Mouse (Mus musculus): ENCODE results near the gene Tssc4. TPM values are rescaled to one million over a fixed set of nuclear protein-coding genes. Genes with fewer than 3 reads are reported as not detected.

Tssc4 gene
- polyA plus RNA-seq, 1 experiment from 2014 or later = 90.7 TPM

GRCm38 (mm10) chr7:143093847-143094246 lies 24.8 kb downstream of the Tssc4 start:
- Histone ChIP-seq H3K4me1 (ENCODE audit: control insufficient read depth, insufficient read depth, low read length) (no peaks in the 10 kb centered on the region), H3K36me3 (ENCODE audit: control insufficient read depth, insufficient read depth, low read length) (no peaks in the 10 kb centered on the region), H3K4me3 (ENCODE audit: low read depth, low read length) (no peak overlapping the region), H3K9ac (ENCODE audit: low read depth, low read length) (no peak overlapping the region), H3K27ac (ENCODE audit: low read length) (no peak overlapping the region), H3K9me3 (replicated peaks; ENCODE audit: control insufficient read depth, low read length, poor library complexity, severe bottlenecking) (no peaks in the 10 kb centered on the region), H3K4me2 (ENCODE audit: low read length) (no peak overlapping the region), H3K27me3 (ENCODE audit: control insufficient read depth, insufficient read depth, low read depth, low read length) (no peaks in the 10 kb centered on the region)
- 75% methylated on average over 3 of the region's 3 CpGs for WGBS
- no peak for ATAC-seq

- no peaks in the 10 kb centered on the region for H3K4me1 ChIP-seq (ENCODE audit: control insufficient read depth, insufficient read depth, low read length)
- no peaks in the 10 kb centered on the region for H3K9me3 ChIP-seq (replicated peaks; ENCODE audit: control insufficient read depth, low read length, poor library complexity, severe bottlenecking)
- WGBS = 50% methylated on average over 10 of the region's 10 CpGs
- H3K27me3 ChIP-seq (ENCODE audit: control insufficient read depth, insufficient read depth, low read depth, low read length) = no peaks in the 10 kb centered on the region
- no peak within 1 kb of the TSS for H3K4me3 ChIP-seq (ENCODE audit: low read depth, low read length)
- no peak for ATAC-seq
- no peak within 1 kb of the TSS for H3K9ac ChIP-seq (ENCODE audit: low read depth, low read length)
- H3K4me2 ChIP-seq (ENCODE audit: low read length) = no peak within 1 kb of the TSS
- no peak within 1 kb of the TSS for H3K27ac ChIP-seq (ENCODE audit: low read length)
- H3K36me3 ChIP-seq (ENCODE audit: control insufficient read depth, insufficient read depth, low read length) = no peaks in the 10 kb centered on the region
These were observed 25.8 kb downstream of the Tssc4 start, which contains the start of gene Trpm5 for GRCm38 (mm10) chr7:143094592-143095553. Gene Trpm5 (minus strand): TSS chr7:143094642.

GRCm38 (mm10) chr7:143095554-143095907 lies 26.5 kb downstream of the Tssc4 start:
- Histone ChIP-seq H3K9ac (ENCODE audit: low read depth, low read length) (no peak overlapping the region), H3K9me3 (replicated peaks; ENCODE audit: control insufficient read depth, low read length, poor library complexity, severe bottlenecking) (no peaks in the 10 kb centered on the region), H3K4me1 (ENCODE audit: control insufficient read depth, insufficient read depth, low read length) (no peaks in the 10 kb centered on the region), H3K27ac (ENCODE audit: low read length) (no peak overlapping the region), H3K36me3 (ENCODE audit: control insufficient read depth, insufficient read depth, low read length) (no peaks in the 10 kb centered on the region), H3K4me3 (ENCODE audit: low read depth, low read length) (no peak overlapping the region), H3K4me2 (ENCODE audit: low read length) (no peak overlapping the region), H3K27me3 (ENCODE audit: control insufficient read depth, insufficient read depth, low read depth, low read length) (no peaks in the 10 kb centered on the region)
- 64% methylated on average over 1 of the region's 1 CpGs for WGBS
- no peak for ATAC-seq

- Histone ChIP-seq H3K9me3 (replicated peaks; ENCODE audit: control insufficient read depth, low read length, poor library complexity, severe bottlenecking) (no peaks in the 10 kb centered on the region), H3K4me1 (ENCODE audit: control insufficient read depth, insufficient read depth, low read length) (no peaks in the 10 kb centered on the region), H3K4me3 (ENCODE audit: low read depth, low read length) (no peak overlapping the region), H3K27ac (ENCODE audit: low read length) (no peak overlapping the region), H3K36me3 (ENCODE audit: control insufficient read depth, insufficient read depth, low read length) (no peaks in the 10 kb centered on the region), H3K9ac (ENCODE audit: low read depth, low read length) (no peak overlapping the region), H3K27me3 (ENCODE audit: control insufficient read depth, insufficient read depth, low read depth, low read length) (peaks cover 5% of the 10 kb centered on the region), H3K4me2 (ENCODE audit: low read length) (no peak overlapping the region)
- WGBS = 72% methylated on average over 4 of the region's 4 CpGs
- ATAC-seq = no peak
These were observed 31.7 kb downstream of the Tssc4 start for GRCm38 (mm10) chr7:143100759-143101158.

GRCm38 (mm10) chr7:143105258-143105897 lies 36.3 kb downstream of the Tssc4 start:
- H3K4me3 ChIP-seq (ENCODE audit: low read depth, low read length) = no peak overlapping the region
- H3K27me3 ChIP-seq (ENCODE audit: control insufficient read depth, insufficient read depth, low read depth, low read length) = peaks cover 40% of the 10 kb centered on the region
- no peak overlapping the region for H3K4me2 ChIP-seq (ENCODE audit: low read length)
- no peaks in the 10 kb centered on the region for H3K36me3 ChIP-seq (ENCODE audit: control insufficient read depth, insufficient read depth, low read length)
- no peak for ATAC-seq
- H3K9ac ChIP-seq (ENCODE audit: low read depth, low read length) = no peak overlapping the region
- H3K9me3 ChIP-seq (replicated peaks; ENCODE audit: control insufficient read depth, low read length, poor library complexity, severe bottlenecking) = no peaks in the 10 kb centered on the region
- WGBS = 64% methylated on average over 11 of the region's 11 CpGs
- no peaks in the 10 kb centered on the region for H3K4me1 ChIP-seq (ENCODE audit: control insufficient read depth, insufficient read depth, low read length)
- no peak overlapping the region for H3K27ac ChIP-seq (ENCODE audit: low read length)

GRCm38 (mm10) chr7:143106062-143106461 lies 37.0 kb downstream of the Tssc4 start, which contains the start of gene Kcnq1:
Gene Kcnq1 (plus strand): TSS chr7:143106362.
- ATAC-seq = no peak
- peaks cover 40% of the 10 kb centered on the region for H3K27me3 ChIP-seq (ENCODE audit: control insufficient read depth, insufficient read depth, low read depth, low read length)
- H3K27ac ChIP-seq (ENCODE audit: low read length) = no peak within 1 kb of the TSS

GRCm38 (mm10) chr7:143106672-143107465 lies 37.8 kb downstream of the Tssc4 start:
- Histone ChIP-seq H3K4me1 (ENCODE audit: control insufficient read depth, insufficient read depth, low read length) (no peaks in the 10 kb centered on the region), H3K27ac (ENCODE audit: low read length) (no peak overlapping the region), H3K4me2 (ENCODE audit: low read length) (peak overlapping the region; percentile 57), H3K27me3 (ENCODE audit: control insufficient read depth, insufficient read depth, low read depth, low read length) (peaks cover 40% of the 10 kb centered on the region), H3K4me3 (ENCODE audit: low read depth, low read length) (peak overlapping the region; percentile 30), H3K36me3 (ENCODE audit: control insufficient read depth, insufficient read depth, low read length) (no peaks in the 10 kb centered on the region), H3K9ac (ENCODE audit: low read depth, low read length) (peak overlapping the region; percentile 11; the same call in 1 of the 2 replicates), H3K9me3 (replicated peaks; ENCODE audit: control insufficient read depth, low read length, poor library complexity, severe bottlenecking) (no peaks in the 10 kb centered on the region)
- no peak for ATAC-seq
- WGBS = 11% methylated on average over 34 of the region's 57 CpGs

More at GRCm38 (mm10) chr7:143106062-143106461, 37.0 kb downstream of the Tssc4 start, which contains the start of gene Kcnq1:
- peak within 1 kb of the TSS; percentile 57 for H3K4me2 ChIP-seq (ENCODE audit: low read length)
- H3K4me3 ChIP-seq (ENCODE audit: low read depth, low read length) = peak within 1 kb of the TSS; percentile 30
- no peaks in the 10 kb centered on the region for H3K36me3 ChIP-seq (ENCODE audit: control insufficient read depth, insufficient read depth, low read length)
- no peaks in the 10 kb centered on the region for H3K4me1 ChIP-seq (ENCODE audit: control insufficient read depth, insufficient read depth, low read length)
- 60% methylated on average over 4 of the region's 4 CpGs for WGBS
- H3K9ac ChIP-seq (ENCODE audit: low read depth, low read length) = peak within 1 kb of the TSS; percentile 11; the same call in 1 of the 2 replicates
- no peaks in the 10 kb centered on the region for H3K9me3 ChIP-seq (replicated peaks; ENCODE audit: control insufficient read depth, low read length, poor library complexity, severe bottlenecking)

- no peak for ATAC-seq
- no peak overlapping the region for H3K27ac ChIP-seq (ENCODE audit: low read length)
- H3K4me1 ChIP-seq (ENCODE audit: control insufficient read depth, insufficient read depth, low read length) = no peaks in the 10 kb centered on the region
- WGBS = 54% methylated on average over 5 of the region's 5 CpGs
- H3K9ac ChIP-seq (ENCODE audit: low read depth, low read length) = no peak overlapping the region
- H3K27me3 ChIP-seq (ENCODE audit: control insufficient read depth, insufficient read depth, low read depth, low read length) = peaks cover 40% of the 10 kb centered on the region
- no peaks in the 10 kb centered on the region for H3K9me3 ChIP-seq (replicated peaks; ENCODE audit: control insufficient read depth, low read length, poor library complexity, severe bottlenecking)
- no peak overlapping the region for H3K4me2 ChIP-seq (ENCODE audit: low read length)
- no peaks in the 10 kb centered on the region for H3K36me3 ChIP-seq (ENCODE audit: control insufficient read depth, insufficient read depth, low read length)
- no peak overlapping the region for H3K4me3 ChIP-seq (ENCODE audit: low read depth, low read length)
These were observed 39.2 kb downstream of the Tssc4 start for GRCm38 (mm10) chr7:143108200-143108599.

Data from midbrain, embryonic 16.5 days (tissue).